Mouse (Mus musculus): ENCODE measurements around the gene Camk1g.

DNA sequence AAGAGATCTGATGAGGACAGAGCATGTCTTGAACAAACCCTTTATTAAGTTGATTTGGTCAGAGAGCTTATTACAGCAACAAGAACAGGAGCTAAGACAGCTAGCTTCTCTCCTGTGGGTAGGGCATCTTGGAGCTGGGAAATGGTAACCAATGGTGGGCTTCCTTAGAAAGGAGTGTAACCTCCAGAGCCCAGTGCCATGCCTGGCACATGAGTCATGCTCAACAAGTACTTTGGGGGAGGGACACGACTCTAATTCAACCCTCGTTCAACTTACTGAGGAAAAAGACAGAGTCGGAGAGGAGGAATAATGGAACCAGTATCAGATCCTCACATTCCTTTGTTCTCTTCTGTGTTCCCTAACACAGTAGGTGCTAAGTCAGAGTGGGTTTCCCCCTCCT is 50.4 kb downstream of the Camk1g start:
- no peak for TF ChIP-seq POLR2A (IDR thresholded peaks at IDR 0.05; ENCODE audit: borderline replicate concordance, extremely low read depth, insufficient read depth, insufficient read length, poor library complexity, severe bottlenecking)
- no peak for TF ChIP-seq CTCF (IDR thresholded peaks at IDR 0.05; ENCODE audit: borderline replicate concordance, extremely low read depth, insufficient read depth, insufficient read length)
